Mouse (Mus musculus): ENCODE measurements around the gene Arfgap3. TPM values are rescaled to one million over a fixed set of nuclear protein-coding genes. Genes with fewer than 3 reads are reported as not detected.

Arfgap3 gene
- polyA plus RNA-seq, 2 experiments from 2014 or later, result 11.3 to 13.7 TPM

DNA sequence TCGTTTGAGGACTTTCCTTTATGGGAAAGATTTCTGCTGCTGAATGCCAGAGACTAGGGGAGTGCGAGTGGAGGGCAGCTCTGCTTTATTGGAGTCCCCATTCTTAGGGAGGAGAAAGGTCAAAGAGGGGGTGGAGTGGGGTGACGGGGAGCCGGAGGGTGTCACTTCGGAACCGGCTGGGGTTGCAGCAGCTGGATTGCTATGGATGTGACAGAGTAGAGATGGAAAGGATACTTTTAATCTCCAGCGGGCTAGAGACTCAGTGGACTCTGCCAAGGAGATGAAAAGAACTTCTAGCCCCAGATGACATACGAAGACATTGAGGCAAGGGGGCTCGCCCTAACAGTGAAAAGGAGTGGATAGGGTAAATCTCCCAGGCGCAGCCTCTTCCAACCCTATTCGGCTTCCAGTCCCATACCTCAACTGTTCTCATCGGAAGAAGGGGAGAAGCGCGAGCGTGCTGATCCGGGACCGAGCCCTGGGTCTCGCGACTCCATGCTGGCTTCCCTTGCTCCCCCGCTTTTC is 99.3 kb downstream of the Arfgap3 start:
- no peak for ATAC-seq

Other genes starting within 250 kb of the Arfgap3 start
- gene Rrp7a, start 227.4 kb downstream of the Arfgap3 start, polyA plus RNA-seq (2017; shearing (Covaris generic)), result 10 to 100 TPM; 67.8 to 87.0 TPM
- 100 to 1,000 TPM; 155 to 180 TPM for gene Poldip3, start 200.9 kb downstream of the Arfgap3 start, polyA plus RNA-seq (2017; shearing (Covaris generic))
- gene Cyb5r3, start 177.7 kb downstream of the Arfgap3 start, polyA plus RNA-seq (2017; shearing (Covaris generic)), result 10 to 100 TPM; 55.9 to 73.9 TPM
- gene A4galt, start 98.5 kb downstream of the Arfgap3 start, polyA plus RNA-seq (2017; shearing (Covaris generic)), result not detected
- 10 to 100 TPM; 21.2 to 24.9 TPM for gene Pacsin2, start 114.4 kb upstream of the Arfgap3 start, polyA plus RNA-seq (2017; shearing (Covaris generic))
- gene Ttll1, start 160.6 kb upstream of the Arfgap3 start, polyA plus RNA-seq (2017; shearing (Covaris generic)), result 1 to 10 TPM; 8.4 to 9.8 TPM
- gene Bik, start 176.6 kb upstream of the Arfgap3 start, polyA plus RNA-seq (2017; shearing (Covaris generic)), result 1 to 10 TPM; 1.1 to 2.5 TPM
- gene Tspo, start 213.3 kb upstream of the Arfgap3 start, polyA plus RNA-seq (2017; shearing (Covaris generic)), result 100 to 1,000 TPM; 372 to 374 TPM
- gene Mcat, start 213.5 kb upstream of the Arfgap3 start, polyA plus RNA-seq (2017; shearing (Covaris generic)), result 1 to 10 TPM; 3.3 to 3.4 TPM
- gene Ttll12, start 244.9 kb upstream of the Arfgap3 start, polyA plus RNA-seq (2017; shearing (Covaris generic)), result 10 to 100 TPM; 12.2 to 14.2 TPM